Mouse (Mus musculus): ENCODE results near the gene Rabgap1l.

DNA sequence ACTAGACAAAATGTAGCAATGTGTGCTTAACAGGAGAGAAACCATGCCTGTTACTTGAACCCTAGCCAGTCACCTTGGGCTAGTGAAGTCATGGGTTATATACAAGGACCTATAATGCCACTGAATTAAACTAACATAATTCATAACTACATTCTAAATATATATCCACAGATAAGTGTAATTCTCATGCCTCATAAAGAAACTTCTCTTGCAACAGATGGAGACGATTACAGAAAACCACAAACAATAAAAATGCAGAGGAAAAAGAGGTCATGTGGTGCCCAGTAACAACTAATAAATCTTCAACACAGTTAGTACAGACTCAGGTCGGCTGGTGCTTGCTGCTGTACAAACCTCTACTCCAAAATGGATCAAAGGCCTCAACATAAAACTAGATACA, 174.8 kb downstream of the Rabgap1l start:
- TF ChIP-seq POLR2A (IDR thresholded peaks at IDR 0.05; ENCODE audit: borderline replicate concordance, low read depth, low read length) (no peak), CTCF (IDR thresholded peaks at IDR 0.05; ENCODE audit: low read depth, low read length) (no peak)
